Mouse (Mus musculus): ENCODE measurements around the gene Skint5.
"Not testable (repeated sequence)": the region's sequence is repeated elsewhere in the genome, so short reads cannot be mapped to it uniquely, and the experiment has no call there.

The Skint5 gene

GRCm38 (mm10) chr4:113999403-113999802, at the start of gene Skint5:
Gene Skint5, minus strand, starts transcription at chr4:113999503.
- no peak for DNase-seq

GRCm38 (mm10) chr4:113957343-113957742, 42.0 kb downstream of the Skint5 start:
- DNase-seq, result no peak

- no peak for DNase-seq
These were observed 235.1 kb downstream of the Skint5 start for GRCm38 (mm10) chr4:113764182-113764581.

GRCm38 (mm10) chr4:113763684-113764083, 235.6 kb downstream of the Skint5 start:
- DNase-seq, result no peak

GRCm38 (mm10) chr4:113448230-113448629, 551.1 kb downstream of the Skint5 start:
- not testable (repeated sequence) for DNase-seq

All from kidney, postnatal 25 days (tissue).